Mouse (Mus musculus) kidney, adult 8-10 months (tissue): ENCODE results near the gene Ank.
A peak's percentile ranks its signal among the peaks of the same experiment; 100 is the strongest.

Source experiments
- DNase-seq, 2 experiments: peaks; one replicate each; pipeline ENCODE4 v3.0.0; 2022

Ank gene

GRCm38 (mm10) chr15:27500390-27500789, 33.9 kb downstream of the Ank start:
- no peak for DNase-seq

GRCm38 (mm10) chr15:27502338-27502737, 35.9 kb downstream of the Ank start:
- no peak for DNase-seq

- DNase-seq, result no peak
Measured at GRCm38 (mm10) chr15:27503221-27503620, 36.7 kb downstream of the Ank start.

- DNase-seq, result no peak
Measured at GRCm38 (mm10) chr15:27503801-27504730, 37.6 kb downstream of the Ank start.

- no peak for DNase-seq
Measured at GRCm38 (mm10) chr15:27506127-27506886, 39.8 kb downstream of the Ank start.

GRCm38 (mm10) chr15:27506893-27507596, 40.6 kb downstream of the Ank start:
- DNase-seq, result peak; percentile 10 to 44

- DNase-seq, result no peak
Measured at GRCm38 (mm10) chr15:27508169-27508568, 41.7 kb downstream of the Ank start.

- DNase-seq, result no peak
Measured at GRCm38 (mm10) chr15:27508982-27509381, 42.5 kb downstream of the Ank start.

GRCm38 (mm10) chr15:27516927-27517326, 50.5 kb downstream of the Ank start:
- no peak for DNase-seq

GRCm38 (mm10) chr15:27518026-27518425, 51.5 kb downstream of the Ank start:
- no peak for DNase-seq

- no peak for DNase-seq
Measured at GRCm38 (mm10) chr15:27519857-27520256, 53.4 kb downstream of the Ank start.

- peak in 1 of 2 experiments; percentile 12 for DNase-seq
Measured at GRCm38 (mm10) chr15:27525233-27526005, 58.9 kb downstream of the Ank start.

- DNase-seq, result no peak
Measured at GRCm38 (mm10) chr15:27528896-27529295, 62.4 kb downstream of the Ank start.

- no peak for DNase-seq
Measured at GRCm38 (mm10) chr15:27530023-27530422, 63.5 kb downstream of the Ank start.

GRCm38 (mm10) chr15:27533036-27533435, 66.6 kb downstream of the Ank start:
- no peak for DNase-seq

GRCm38 (mm10) chr15:27535681-27536080, 69.2 kb downstream of the Ank start:
- DNase-seq, result no peak

GRCm38 (mm10) chr15:27536186-27536585, 69.7 kb downstream of the Ank start:
- DNase-seq, result no peak

- no peak for DNase-seq
Measured at GRCm38 (mm10) chr15:27536771-27537170, 70.3 kb downstream of the Ank start.

GRCm38 (mm10) chr15:27537519-27538223, 71.2 kb downstream of the Ank start:
- no peak for DNase-seq

- DNase-seq, result peak in 1 of 2 experiments; percentile 4
Measured at GRCm38 (mm10) chr15:27539745-27540144, 73.3 kb downstream of the Ank start.

- DNase-seq, result no peak
Measured at GRCm38 (mm10) chr15:27545203-27545602, 78.7 kb downstream of the Ank start.

GRCm38 (mm10) chr15:27548110-27548509, 81.6 kb downstream of the Ank start:
- no peak for DNase-seq
